Mouse (Mus musculus): ENCODE data around the gene Ric1. TPM values are rescaled to one million over a fixed set of nuclear protein-coding genes. Genes with fewer than 3 reads are reported as not detected.

The Ric1 gene
- polyA plus RNA-seq, 1 experiment = 28.9 TPM

GRCm38 (mm10) chr19:29596276-29596675 is 74.2 kb downstream of the Ric1 start:
- H3K4me1 ChIP-seq (ENCODE audit: control insufficient read depth, insufficient read depth, low read length) = no peaks in the 10 kb centered on the region
- H3K4me3 ChIP-seq (ENCODE audit: insufficient read depth, low read length) = no peak overlapping the region
- no peak overlapping the region for H3K27ac ChIP-seq (ENCODE audit: insufficient read depth, low read length)
- TF ChIP-seq CTCF (IDR thresholded peaks at IDR 0.05; ENCODE audit: extremely low read depth, insufficient read depth, low read length) (no peak), POLR2A (IDR thresholded peaks at IDR 0.05; ENCODE audit: extremely low read depth, insufficient read depth, low read length) (no peak)

GRCm38 (mm10) chr19:29596985-29597384 is 74.9 kb downstream of the Ric1 start:
- H3K27ac ChIP-seq (ENCODE audit: insufficient read depth, low read length) = no peak overlapping the region
- TF ChIP-seq POLR2A (IDR thresholded peaks at IDR 0.05; ENCODE audit: extremely low read depth, insufficient read depth, low read length) = no peak
- TF ChIP-seq CTCF (IDR thresholded peaks at IDR 0.05; ENCODE audit: extremely low read depth, insufficient read depth, low read length) = no peak
- H3K4me1 ChIP-seq (ENCODE audit: control insufficient read depth, insufficient read depth, low read length) = no peaks in the 10 kb centered on the region

GRCm38 (mm10) chr19:29598981-29599380 is 76.9 kb downstream of the Ric1 start:
- H3K27ac ChIP-seq (ENCODE audit: insufficient read depth, low read length) = no peak overlapping the region
- TF ChIP-seq POLR2A (IDR thresholded peaks at IDR 0.05; ENCODE audit: extremely low read depth, insufficient read depth, low read length) (no peak), CTCF (IDR thresholded peaks at IDR 0.05; ENCODE audit: extremely low read depth, insufficient read depth, low read length) (no peak)
- H3K4me1 ChIP-seq (ENCODE audit: control insufficient read depth, insufficient read depth, low read length) = no peaks in the 10 kb centered on the region
- no peak overlapping the region for H3K4me3 ChIP-seq (ENCODE audit: insufficient read depth, low read length)

More at GRCm38 (mm10) chr19:29596985-29597384, 74.9 kb downstream of the Ric1 start:
- no peak overlapping the region for H3K4me3 ChIP-seq (ENCODE audit: insufficient read depth, low read length)

- H3K4me3 ChIP-seq (ENCODE audit: insufficient read depth, low read length) = no peak overlapping the region
- no peaks in the 10 kb centered on the region; the same call in 1 of the 2 replicates for H3K4me1 ChIP-seq (ENCODE audit: control insufficient read depth, insufficient read depth, low read length)
- no peak overlapping the region for H3K27ac ChIP-seq (ENCODE audit: insufficient read depth, low read length)
- TF ChIP-seq CTCF (IDR thresholded peaks at IDR 0.05; ENCODE audit: extremely low read depth, insufficient read depth, low read length) (no peak), POLR2A (IDR thresholded peaks at IDR 0.05; ENCODE audit: extremely low read depth, insufficient read depth, low read length) (no peak)
These were observed 81.7 kb downstream of the Ric1 start for GRCm38 (mm10) chr19:29603548-29604353.

GRCm38 (mm10) chr19:29604653-29605052 is 82.6 kb downstream of the Ric1 start:
- no peaks in the 10 kb centered on the region; the same call in 1 of the 2 replicates for H3K4me1 ChIP-seq (ENCODE audit: control insufficient read depth, insufficient read depth, low read length)
- no peak overlapping the region for H3K4me3 ChIP-seq (ENCODE audit: insufficient read depth, low read length)
- H3K27ac ChIP-seq (ENCODE audit: insufficient read depth, low read length) = no peak overlapping the region
- TF ChIP-seq POLR2A (IDR thresholded peaks at IDR 0.05; ENCODE audit: extremely low read depth, insufficient read depth, low read length) = no peak
- no peak for TF ChIP-seq CTCF (IDR thresholded peaks at IDR 0.05; ENCODE audit: extremely low read depth, insufficient read depth, low read length)

- H3K4me3 ChIP-seq (ENCODE audit: insufficient read depth, low read length) = no peak overlapping the region
- H3K27ac ChIP-seq (ENCODE audit: insufficient read depth, low read length) = no peak overlapping the region
- peaks cover 1% of the 10 kb centered on the region; the same call in 1 of the 2 replicates for H3K4me1 ChIP-seq (ENCODE audit: control insufficient read depth, insufficient read depth, low read length)
- TF ChIP-seq CTCF (IDR thresholded peaks at IDR 0.05; ENCODE audit: extremely low read depth, insufficient read depth, low read length) = no peak
- TF ChIP-seq POLR2A (IDR thresholded peaks at IDR 0.05; ENCODE audit: extremely low read depth, insufficient read depth, low read length) = no peak
These were observed 85.4 kb downstream of the Ric1 start for GRCm38 (mm10) chr19:29607521-29607920.

- no peak overlapping the region for H3K27ac ChIP-seq (ENCODE audit: insufficient read depth, low read length)
- H3K4me3 ChIP-seq (ENCODE audit: insufficient read depth, low read length) = no peak overlapping the region
- TF ChIP-seq POLR2A (IDR thresholded peaks at IDR 0.05; ENCODE audit: extremely low read depth, insufficient read depth, low read length) = no peak
- no peak for TF ChIP-seq CTCF (IDR thresholded peaks at IDR 0.05; ENCODE audit: extremely low read depth, insufficient read depth, low read length)
- peaks cover 1% of the 10 kb centered on the region; the same call in 1 of the 2 replicates for H3K4me1 ChIP-seq (ENCODE audit: control insufficient read depth, insufficient read depth, low read length)
These were observed 86.1 kb downstream of the Ric1 start for GRCm38 (mm10) chr19:29608212-29608611.

- TF ChIP-seq POLR2A (IDR thresholded peaks at IDR 0.05; ENCODE audit: extremely low read depth, insufficient read depth, low read length) (no peak), CTCF (IDR thresholded peaks at IDR 0.05; ENCODE audit: extremely low read depth, insufficient read depth, low read length) (no peak)
- H3K4me3 ChIP-seq (ENCODE audit: insufficient read depth, low read length) = no peak overlapping the region
- H3K4me1 ChIP-seq (ENCODE audit: control insufficient read depth, insufficient read depth, low read length) = peaks cover 1% of the 10 kb centered on the region; the same call in 1 of the 2 replicates
- no peak overlapping the region for H3K27ac ChIP-seq (ENCODE audit: insufficient read depth, low read length)
These were observed 88.8 kb downstream of the Ric1 start for GRCm38 (mm10) chr19:29610907-29611306.

GRCm38 (mm10) chr19:29612102-29612501 is 90.0 kb downstream of the Ric1 start:
- H3K4me3 ChIP-seq (ENCODE audit: insufficient read depth, low read length) = no peak overlapping the region
- TF ChIP-seq POLR2A (IDR thresholded peaks at IDR 0.05; ENCODE audit: extremely low read depth, insufficient read depth, low read length) = no peak
- TF ChIP-seq CTCF (IDR thresholded peaks at IDR 0.05; ENCODE audit: extremely low read depth, insufficient read depth, low read length) = no peak
- H3K4me1 ChIP-seq (ENCODE audit: control insufficient read depth, insufficient read depth, low read length) = peaks cover 1% of the 10 kb centered on the region; the same call in 1 of the 2 replicates
- H3K27ac ChIP-seq (ENCODE audit: insufficient read depth, low read length) = no peak overlapping the region

GRCm38 (mm10) chr19:29641055-29641454 is 119.0 kb downstream of the Ric1 start:
- TF ChIP-seq POLR2A (IDR thresholded peaks at IDR 0.05; ENCODE audit: extremely low read depth, insufficient read depth, low read length) (no peak), CTCF (IDR thresholded peaks at IDR 0.05; ENCODE audit: extremely low read depth, insufficient read depth, low read length) (no peak)
- H3K27ac ChIP-seq (ENCODE audit: insufficient read depth, low read length) = no peak overlapping the region
- no peak overlapping the region for H3K4me3 ChIP-seq (ENCODE audit: insufficient read depth, low read length)
- H3K4me1 ChIP-seq (ENCODE audit: control insufficient read depth, insufficient read depth, low read length) = peaks cover 2% of the 10 kb centered on the region; the same call in 1 of the 2 replicates
